Mouse (Mus musculus) thymus, adult 2 months (tissue): ENCODE measurements around the gene Nanos2. TPM values are rescaled to one million over a fixed set of nuclear protein-coding genes. Genes with fewer than 3 reads are reported as not detected.

ENCODE experiments used
- DNase-seq: peaks from one replicate; pipeline ENCODE4 v3.0.0; 2021
- H3K27ac ChIP-seq: fragments of 200-500 bp; 2 replicates; pipeline ENCODE4 v1.5.1; 2012; ENCODE audit warnings: low read length, control low read depth; ENCODE audit not compliant: control insufficient read depth, insufficient read depth
- H3K27me3 ChIP-seq: fragments of 200-500 bp; 2 replicates; pipeline ENCODE4 v1.6.1; 2012; ENCODE audit warnings: mild to moderate bottlenecking, low read length, moderate library complexity, mixed read lengths; ENCODE audit not compliant: control insufficient read depth, insufficient read depth
- H3K36me3 ChIP-seq: fragments of 200-500 bp; 2 replicates; pipeline ENCODE4 v1.6.1; 2012; ENCODE audit warnings: mild to moderate bottlenecking, low read length, moderate library complexity; ENCODE audit not compliant: control insufficient read depth, insufficient read depth
- H3K4me1 ChIP-seq: fragments of 200-500 bp; replicated peaks from 2 replicates; pipeline ENCODE4 v1.6.1; 2012; ENCODE audit warnings: low read length; ENCODE audit not compliant: control insufficient read depth, insufficient read depth
- H3K4me3 ChIP-seq: fragments of 200-500 bp; 2 replicates; pipeline ENCODE4 v1.5.1; 2012; ENCODE audit warnings: mild to moderate bottlenecking, low read length, control low read depth, moderate library complexity; ENCODE audit not compliant: control insufficient read depth, insufficient read depth
- CTCF ChIP-seq: fragments of 200-500 bp; IDR thresholded peaks from 2 replicates; pipeline ENCODE4 v1.5.1; 2012; ENCODE audit warnings: mild to moderate bottlenecking, control low read depth, low read length, moderate library complexity, borderline replicate concordance; ENCODE audit not compliant: control insufficient read depth, poor library complexity, insufficient read depth; ENCODE audit errors: extremely low read depth
- POLR2A ChIP-seq: fragments of 200-500 bp; IDR thresholded peaks from 2 replicates; pipeline ENCODE4 v1.6.1; 2012; ENCODE audit warnings: mild to moderate bottlenecking, low read length, control low read depth, moderate library complexity; ENCODE audit not compliant: control insufficient read depth, poor library complexity, insufficient read depth; ENCODE audit errors: extremely low read depth
- WGBS: fragments of 180-500 bp; shearing (Covaris S2); methylation state at CpG from one replicate; pipeline ENCODE4 v1.1.7; 2018; 5-methylcytosine and 5-hydroxymethylcytosine counted together
- polyA plus RNA-seq: library from polyadenylated mRNA; depleted of rRNA; stranded (reverse); fragments of >200 nt; gene quantifications from 2 replicates; pipeline ENCODE4 v1.2.3, GENCODE M21; 2012; rRNA removed

The Nanos2 gene
- 0.12 TPM in 1 of 2 replicates, not detected in the other for polyA plus RNA-seq

GRCm38 (mm10) chr7:18987100-18987499, at the start of gene Nanos2:
Gene Nanos2, plus strand, starts transcription at chr7:18987400.
- Histone ChIP-seq H3K4me3 (no peak within 1 kb of the TSS), H3K36me3 (no peaks in the 10 kb centered on the region), H3K27ac (no peak within 1 kb of the TSS), H3K27me3 (peaks cover 3% of the 10 kb centered on the region; the same call in 1 of the 2 replicates), H3K4me1 (peaks cover 14% of the 10 kb centered on the region)
- no peak for DNase-seq
- TF ChIP-seq POLR2A (no peak), CTCF (no peak)
- WGBS = 50% methylated on average over 2 of the region's 2 CpGs

DNA sequence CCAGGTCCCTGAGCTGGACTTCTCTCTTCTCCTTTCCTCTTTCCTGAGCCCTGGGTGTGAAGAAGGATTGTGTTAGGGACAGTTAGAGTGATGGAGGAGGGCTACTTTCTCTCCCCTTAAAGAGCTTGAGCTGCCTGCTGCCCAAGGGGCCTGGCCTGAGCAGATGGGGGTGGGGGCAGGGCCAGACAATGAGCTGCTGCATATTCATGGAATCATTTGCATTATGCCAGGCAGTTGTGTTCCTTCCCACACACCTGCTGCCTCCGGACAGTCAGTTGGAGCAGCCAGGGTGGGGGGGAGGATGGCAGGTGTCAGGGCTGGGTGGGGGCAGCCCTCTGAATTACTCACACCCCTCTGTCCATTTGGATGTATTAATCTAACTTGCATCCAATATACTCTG, 44.8 kb upstream of the Nanos2 start:
- WGBS = 84% methylated on average over 1 of the region's 1 CpGs
- H3K4me3 ChIP-seq = no peak overlapping the region
- TF ChIP-seq POLR2A (no peak), CTCF (no peak)
- H3K27ac ChIP-seq = no peak overlapping the region
- DNase-seq = no peak
- H3K27me3 ChIP-seq = no peaks in the 10 kb centered on the region
- H3K36me3 ChIP-seq = no peaks in the 10 kb centered on the region
- H3K4me1 ChIP-seq = no peaks in the 10 kb centered on the region

DNA sequence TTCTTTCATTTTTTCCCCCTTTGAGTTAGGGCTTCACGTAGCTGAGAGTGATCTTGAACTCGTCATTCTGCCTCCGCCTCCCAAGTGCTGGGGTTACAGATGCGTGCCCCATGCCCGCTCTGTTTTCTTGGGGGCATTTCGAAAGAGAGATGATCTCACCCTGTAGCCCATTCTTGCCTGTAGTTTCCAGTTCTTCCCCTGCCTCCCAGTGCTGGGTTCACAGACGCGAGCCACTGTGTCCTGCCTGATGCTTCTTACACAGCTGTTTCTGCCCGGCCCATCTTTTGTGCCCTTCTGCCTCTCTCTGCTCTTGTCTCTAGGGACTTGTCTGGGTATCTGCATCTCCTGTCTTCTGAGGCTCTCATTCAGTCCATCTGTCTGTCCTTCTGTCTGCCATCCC, 44.4 kb upstream of the Nanos2 start:
- no peak for DNase-seq
- Histone ChIP-seq H3K27ac (no peak overlapping the region), H3K4me3 (no peak overlapping the region), H3K4me1 (no peaks in the 10 kb centered on the region), H3K27me3 (no peaks in the 10 kb centered on the region), H3K36me3 (no peaks in the 10 kb centered on the region)
- TF ChIP-seq POLR2A (no peak), CTCF (no peak)
- WGBS = 86% methylated on average over 9 of the region's 9 CpGs

- DNase-seq = no peak
- TF ChIP-seq POLR2A (no peak), CTCF (no peak)
- Histone ChIP-seq H3K4me1 (peaks cover 2% of the 10 kb centered on the region), H3K36me3 (no peaks in the 10 kb centered on the region), H3K4me3 (no peak overlapping the region), H3K27me3 (no peaks in the 10 kb centered on the region), H3K27ac (no peak overlapping the region)
- 73% methylated on average over 6 of the region's 6 CpGs for WGBS
These were observed 39.0 kb upstream of the Nanos2 start for GRCm38 (mm10) chr7:18948151-18948550.

DNA sequence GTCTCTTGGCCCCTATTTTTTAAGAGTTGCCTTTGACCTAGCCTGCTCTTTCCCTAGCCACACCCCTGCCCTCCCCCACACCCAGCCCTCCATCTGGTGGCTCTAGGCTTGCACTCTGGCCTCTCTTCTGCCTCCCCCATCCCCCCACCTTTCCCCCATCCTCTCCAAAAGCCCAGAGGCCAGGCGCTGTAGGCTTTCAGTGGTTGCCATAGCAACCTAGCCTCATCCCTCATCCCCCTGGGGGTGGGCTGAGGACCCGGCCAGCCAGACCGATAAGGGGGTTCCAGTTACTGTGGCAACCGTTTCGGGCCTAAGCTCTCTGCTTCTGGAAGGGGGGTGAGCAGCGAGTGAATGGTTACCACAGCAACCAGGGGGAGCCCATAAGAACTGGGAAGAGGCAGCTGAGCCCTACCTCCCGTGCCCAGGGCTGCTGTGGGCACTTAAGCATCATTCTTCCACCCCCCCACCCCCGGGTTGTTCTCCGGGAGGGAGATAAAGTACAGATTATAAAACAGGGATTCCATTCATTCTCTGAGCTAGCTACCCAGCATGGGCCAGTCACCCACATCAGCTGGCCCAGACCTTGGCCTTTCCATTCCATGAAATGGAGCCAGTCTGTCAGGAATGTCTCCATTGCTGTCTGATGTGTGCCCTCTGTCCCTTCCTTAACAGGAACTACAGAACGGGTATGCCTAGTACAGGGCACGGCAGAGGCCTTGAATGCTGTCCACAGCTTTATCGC, 37.2 kb upstream of the Nanos2 start:
- TF ChIP-seq CTCF (no peak), POLR2A (no peak)
- Histone ChIP-seq H3K4me1 (peaks cover 2% of the 10 kb centered on the region), H3K27me3 (no peaks in the 10 kb centered on the region), H3K36me3 (no peaks in the 10 kb centered on the region), H3K4me3 (no peak overlapping the region), H3K27ac (no peak overlapping the region)
- WGBS = 48% methylated on average over 12 of the region's 12 CpGs
- DNase-seq = no peak

DNA sequence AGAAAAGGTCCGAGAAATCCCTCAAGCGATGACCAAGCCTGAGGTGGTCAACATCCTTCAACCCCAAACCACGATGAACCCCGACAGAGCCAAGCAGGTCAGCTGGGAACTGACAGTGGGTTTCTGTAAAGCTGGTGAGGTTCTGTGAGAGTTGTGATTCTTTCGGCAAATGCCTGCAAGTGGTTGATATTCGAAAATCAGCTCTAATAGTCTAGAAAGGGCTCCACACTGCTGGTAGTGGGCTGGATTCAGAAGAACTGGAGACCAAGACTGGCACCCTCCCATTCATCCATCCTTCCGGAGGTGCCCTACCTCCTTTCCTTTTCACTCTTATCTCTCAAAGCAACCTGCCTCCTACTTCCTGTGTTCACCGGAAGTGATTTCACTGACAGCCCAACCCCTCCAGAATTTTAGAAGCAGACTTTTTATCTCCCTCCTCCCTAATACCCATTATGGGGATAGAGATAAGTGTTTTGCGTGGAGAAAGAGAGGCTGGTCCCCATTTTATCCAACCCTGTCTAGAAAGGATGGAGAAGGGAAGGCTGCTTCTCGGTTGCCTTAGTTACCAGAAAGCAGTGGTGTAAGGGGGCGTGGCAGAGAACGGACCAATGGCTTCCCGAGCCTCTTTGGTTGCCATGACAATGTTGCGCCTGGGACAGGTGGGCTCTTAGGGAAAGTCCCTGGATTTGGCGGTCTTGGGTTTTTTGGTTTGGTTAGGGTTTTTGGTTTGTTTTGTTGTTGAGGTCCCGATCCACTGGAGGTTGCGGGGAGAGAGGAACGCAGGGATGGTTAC, 36.5 kb upstream of the Nanos2 start:
- no peak for DNase-seq

More for the DNA sequence above, 36.5 kb upstream of the Nanos2 start:
- Histone ChIP-seq H3K27me3 (no peaks in the 10 kb centered on the region; the same call in 1 of the 2 replicates), H3K4me1 (peaks cover 2% of the 10 kb centered on the region), H3K36me3 (no peaks in the 10 kb centered on the region), H3K27ac (no peak overlapping the region), H3K4me3 (no peak overlapping the region)
- TF ChIP-seq CTCF (no peak), POLR2A (no peak)
- WGBS = 15% methylated on average over 18 of the region's 18 CpGs
